Mouse (Mus musculus) stomach, postnatal 0 days (tissue): Measurements from ENCODE around the gene Tmem106a. TPM values are rescaled to one million over a fixed set of nuclear protein-coding genes. Genes with fewer than 3 reads are reported as not detected.

Experiments used
- ATAC-seq: fragments of 200-750 bp; cut with Nextera tagmentation; 2 replicates; pipeline ENCODE4 v1.8.0; 2017; ENCODE audit not compliant: low FRiP score, low TSS enrichment
- DNase-seq: peaks from one replicate; pipeline ENCODE4 v3.0.0-alpha.2; 2016; ENCODE audit warnings: low spot score
- H3K27ac ChIP-seq: fragments of 300-500 bp; sonication (generic); replicated peaks from 2 replicates; pipeline ENCODE4 v1.5.1; 2014; ENCODE audit warnings: mild to moderate bottlenecking, control low read depth
- H3K27me3 ChIP-seq: fragments of 300-500 bp; sonication (generic); 2 replicates; pipeline ENCODE4 v1.6.1; 2014; ENCODE audit warnings: low read length; ENCODE audit not compliant: control insufficient read depth, insufficient read depth
- H3K36me3 ChIP-seq: fragments of 300-500 bp; sonication (generic); 2 replicates; pipeline ENCODE4 v1.6.1; 2014; ENCODE audit warnings: low read length, mixed read lengths; ENCODE audit not compliant: control insufficient read depth, insufficient read depth
- H3K4me1 ChIP-seq: fragments of 300-500 bp; sonication (generic); replicated peaks from 2 replicates; pipeline ENCODE4 v1.6.1; 2014; ENCODE audit warnings: antibody characterized with exemption; ENCODE audit not compliant: control insufficient read depth, insufficient read depth
- H3K4me2 ChIP-seq: fragments of 300-500 bp; sonication (generic); replicated peaks from 2 replicates; pipeline ENCODE4 v1.6.1; 2014; ENCODE audit warnings: low read depth, mild to moderate bottlenecking, control low read depth, moderate library complexity
- H3K4me3 ChIP-seq: fragments of 300-500 bp; sonication (generic); 2 replicates; pipeline ENCODE4 v1.5.1; 2014; ENCODE audit warnings: low read depth, low read length, control low read depth
- H3K9ac ChIP-seq: fragments of 300-500 bp; sonication (generic); 2 replicates; pipeline ENCODE4 v1.6.1; 2014; ENCODE audit warnings: mild to moderate bottlenecking, low read length, control low read depth, mixed read lengths
- H3K9me3 ChIP-seq: fragments of 300-500 bp; sonication (generic); 2 replicates; pipeline ENCODE4 v1.6.1; 2016; ENCODE audit warnings: low read length; ENCODE audit not compliant: control insufficient read depth
- CTCF ChIP-seq: IDR thresholded peaks from 2 replicates; pipeline ENCODE4 v1.5.1; 2016; ENCODE audit warnings: antibody characterized with exemption, low read depth, mild to moderate bottlenecking, moderate library complexity
- EP300 ChIP-seq: optimal IDR thresholded peaks from 2 replicates; pipeline ENCODE3; 2016; ENCODE audit warnings: antibody characterized with exemption
- WGBS: fragments of 180-500 bp; shearing (Covaris S2); extraction: QIAGEN DNeasy Blood & Tissue Kit; methylation state at CpG from one replicate; pipeline ENCODE4 v1.1.7; 2014; 5-methylcytosine and 5-hydroxymethylcytosine counted together
- polyA plus RNA-seq: library from polyadenylated mRNA; unstranded; fragments of >200 nt; fragmentation: Nextera tagmentation; extraction: Ambion mirVana; gene quantifications from 2 replicates; pipeline ENCODE4 v1.2.1, GENCODE M21; 2015

Tmem106a gene
- polyA plus RNA-seq, 1 experiment from 2014 or later: 10.0 TPM

GRCm38 (mm10) chr11:101610445-101610844, 28.4 kb downstream of the Tmem106a start:
- peak; percentile 37 for DNase-seq
- ATAC-seq: peak; percentile 54; the same call in 1 of the 2 replicates
- 19% methylated on average over 11 of the region's 11 CpGs for WGBS
- no peaks in the 10 kb centered on the region for H3K9me3 ChIP-seq
- H3K9ac ChIP-seq: no peak overlapping the region
- no peaks in the 10 kb centered on the region for H3K4me1 ChIP-seq
- H3K36me3 ChIP-seq: no peaks in the 10 kb centered on the region
- H3K4me2 ChIP-seq: no peak overlapping the region
- H3K27me3 ChIP-seq: no peaks in the 10 kb centered on the region
- no peak overlapping the region for H3K27ac ChIP-seq
- TF ChIP-seq CTCF (no peak), EP300 (no peak)
- no peak overlapping the region for H3K4me3 ChIP-seq

- no peak for TF ChIP-seq EP300
- TF ChIP-seq CTCF: no peak
- H3K27me3 ChIP-seq: no peaks in the 10 kb centered on the region
- H3K36me3 ChIP-seq: no peaks in the 10 kb centered on the region
- no peaks in the 10 kb centered on the region for H3K4me1 ChIP-seq
- no peak overlapping the region for H3K27ac ChIP-seq
- H3K9ac ChIP-seq: no peak overlapping the region
- no peaks in the 10 kb centered on the region for H3K9me3 ChIP-seq
- ATAC-seq (no peak), DNase-seq (no peak)
- H3K4me3 ChIP-seq: no peak overlapping the region
- H3K4me2 ChIP-seq: no peak overlapping the region
- WGBS: 77% methylated on average over 6 of the region's 6 CpGs
These were observed 31.6 kb downstream of the Tmem106a start for GRCm38 (mm10) chr11:101613596-101613995.

DNA sequence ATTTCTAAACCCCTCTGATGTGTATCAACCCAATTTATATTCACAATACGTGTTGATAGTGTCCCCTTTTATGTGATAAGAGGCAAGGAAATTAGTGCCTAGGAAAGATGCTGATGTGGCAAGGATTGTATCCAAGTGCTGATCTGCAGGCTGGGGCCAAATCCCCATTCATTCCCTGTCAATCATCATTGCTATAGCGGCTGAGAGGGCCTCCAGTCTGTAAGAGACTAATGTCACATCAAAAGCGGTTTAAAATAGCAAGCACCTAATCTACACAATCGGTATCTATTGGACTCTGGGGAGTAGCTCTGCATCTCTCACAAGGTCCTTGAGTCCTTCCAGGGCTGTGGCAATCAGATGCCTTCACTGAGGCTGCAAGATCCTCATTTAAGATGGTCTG, 32.1 kb downstream of the Tmem106a start:
- Histone ChIP-seq H3K27ac (no peak overlapping the region), H3K27me3 (no peaks in the 10 kb centered on the region), H3K4me1 (no peaks in the 10 kb centered on the region), H3K36me3 (no peaks in the 10 kb centered on the region), H3K4me3 (no peak overlapping the region), H3K9ac (no peak overlapping the region), H3K4me2 (no peak overlapping the region), H3K9me3 (no peaks in the 10 kb centered on the region)
- WGBS: 67% methylated on average over 4 of the region's 4 CpGs
- no peak for TF ChIP-seq EP300
- TF ChIP-seq CTCF: no peak
- DNase-seq (no peak), ATAC-seq (no peak)

DNA sequence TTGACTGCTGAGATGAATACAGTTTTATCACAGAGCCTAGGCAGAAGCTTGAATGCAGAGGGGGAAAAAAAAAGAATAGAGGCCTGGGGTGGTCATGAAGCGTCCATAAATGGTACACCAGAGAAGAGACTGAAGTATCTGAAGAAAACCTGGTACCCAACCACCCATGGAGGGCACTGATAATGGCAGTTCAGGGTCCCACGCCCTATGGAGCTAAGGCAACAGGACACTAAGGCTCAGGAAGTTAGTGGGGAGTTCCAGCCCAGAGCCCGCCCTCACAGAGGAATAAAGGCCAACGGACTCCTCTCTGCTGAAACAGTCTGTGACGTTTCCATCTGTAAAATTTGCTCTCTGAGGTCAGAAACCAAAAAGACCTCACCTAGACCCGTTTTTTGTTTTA, 33.3 kb downstream of the Tmem106a start:
- no peak overlapping the region for H3K27ac ChIP-seq
- no peaks in the 10 kb centered on the region for H3K27me3 ChIP-seq
- H3K4me2 ChIP-seq: no peak overlapping the region
- 71% methylated on average over 6 of the region's 6 CpGs for WGBS
- ATAC-seq: no peak
- H3K4me3 ChIP-seq: no peak overlapping the region
- H3K36me3 ChIP-seq: no peaks in the 10 kb centered on the region
- TF ChIP-seq EP300 (no peak), CTCF (no peak)
- no peaks in the 10 kb centered on the region for H3K4me1 ChIP-seq
- DNase-seq: no peak
- H3K9me3 ChIP-seq: no peaks in the 10 kb centered on the region
- no peak overlapping the region for H3K9ac ChIP-seq

GRCm38 (mm10) chr11:101616104-101616503, 34.1 kb downstream of the Tmem106a start:
- no peaks in the 10 kb centered on the region for H3K9me3 ChIP-seq
- H3K4me3 ChIP-seq: no peak overlapping the region
- no peaks in the 10 kb centered on the region for H3K27me3 ChIP-seq
- no peak overlapping the region for H3K9ac ChIP-seq
- H3K4me2 ChIP-seq: no peak overlapping the region
- no peak overlapping the region for H3K27ac ChIP-seq
- no peak for TF ChIP-seq CTCF
- no peak for TF ChIP-seq EP300
- no peaks in the 10 kb centered on the region for H3K4me1 ChIP-seq
- 82% methylated on average over 8 of the region's 8 CpGs for WGBS
- DNase-seq: no peak
- ATAC-seq: no peak
- no peaks in the 10 kb centered on the region for H3K36me3 ChIP-seq

- Histone ChIP-seq H3K4me1 (no peaks in the 10 kb centered on the region), H3K9me3 (no peaks in the 10 kb centered on the region), H3K36me3 (no peaks in the 10 kb centered on the region), H3K27me3 (no peaks in the 10 kb centered on the region), H3K4me3 (no peak overlapping the region), H3K4me2 (no peak overlapping the region), H3K27ac (no peak overlapping the region), H3K9ac (no peak overlapping the region)
- 0 out of 2 replicates have a peak, but pooled peaks have one; percentile 16 for ATAC-seq
- DNase-seq: peak; percentile 34
- 25% methylated on average over 18 of the region's 18 CpGs for WGBS
- TF ChIP-seq CTCF (no peak), EP300 (no peak)
These were observed 35.1 kb downstream of the Tmem106a start for GRCm38 (mm10) chr11:101616948-101617767.
